Mouse (Mus musculus): ENCODE results near the gene Lhx8.

Lhx8 gene

GRCm38 (mm10) chr3:154321921-154322574 is 8.4 kb downstream of the Lhx8 start:
- no peak for DNase-seq

DNA sequence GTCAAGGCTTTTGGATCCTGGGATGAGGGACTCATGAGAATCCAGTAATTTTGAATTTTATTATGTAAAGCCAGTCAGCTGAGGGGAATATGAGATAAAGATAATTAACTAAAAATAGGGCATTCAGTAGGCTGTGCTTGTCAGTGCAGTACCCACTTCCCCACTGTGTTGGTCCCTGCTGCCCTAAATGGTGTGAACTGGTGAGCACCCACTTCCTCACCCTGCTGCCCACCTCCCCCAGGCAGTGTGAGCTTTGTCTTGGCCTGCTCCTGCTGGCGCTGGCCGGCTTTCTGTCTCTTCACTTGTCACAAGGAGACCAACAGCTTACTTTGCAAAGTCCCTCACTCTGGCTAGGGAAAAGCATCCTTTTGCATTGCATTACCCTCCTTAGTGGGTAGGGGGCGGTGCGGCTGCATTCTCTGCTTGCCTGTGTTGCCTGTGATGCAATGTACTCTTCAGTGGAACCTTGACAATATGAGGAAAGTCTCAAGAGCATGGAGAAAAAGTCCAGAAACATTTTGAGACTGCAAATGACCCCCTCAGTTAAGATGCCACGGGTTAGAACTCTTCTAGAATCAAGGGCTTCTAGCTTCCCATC is 12.7 kb downstream of the Lhx8 start:
- DNase-seq = peak; percentile 22

DNA sequence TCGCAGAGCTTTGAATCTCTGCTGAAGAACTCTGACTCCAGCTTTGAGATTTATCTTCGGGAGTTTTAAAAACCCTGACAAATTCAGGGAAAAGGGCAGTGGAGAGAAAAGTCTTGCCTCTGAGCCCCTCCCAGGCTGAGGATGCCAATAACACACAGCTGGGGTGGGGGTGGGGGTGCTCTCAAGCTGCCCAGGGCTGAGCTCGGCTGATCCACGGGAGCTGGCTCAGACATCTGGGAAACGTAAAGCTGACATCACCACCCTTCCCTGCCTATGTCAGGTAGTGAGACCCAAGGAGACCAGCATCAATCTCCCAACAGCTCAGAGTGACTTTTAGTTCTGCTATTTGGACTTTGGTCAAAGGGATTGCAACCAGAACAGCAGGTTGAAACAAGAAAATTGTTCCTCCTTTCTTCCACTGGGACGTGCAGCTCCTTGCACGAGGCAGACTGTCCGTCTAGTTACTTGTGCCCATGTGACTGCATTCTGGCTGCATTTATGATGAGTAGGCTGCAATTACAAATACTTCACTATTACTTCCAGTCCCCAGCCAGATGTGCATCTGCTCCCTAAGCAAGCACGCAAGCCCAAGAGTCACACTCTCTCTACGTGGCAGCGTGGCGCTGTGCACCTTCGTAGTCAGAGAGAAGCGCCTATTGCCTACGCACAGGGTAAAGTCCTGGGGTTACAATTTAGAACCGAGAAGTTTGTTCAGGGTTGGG is 25.1 kb downstream of the Lhx8 start:
- DNase-seq = no peak

DNA sequence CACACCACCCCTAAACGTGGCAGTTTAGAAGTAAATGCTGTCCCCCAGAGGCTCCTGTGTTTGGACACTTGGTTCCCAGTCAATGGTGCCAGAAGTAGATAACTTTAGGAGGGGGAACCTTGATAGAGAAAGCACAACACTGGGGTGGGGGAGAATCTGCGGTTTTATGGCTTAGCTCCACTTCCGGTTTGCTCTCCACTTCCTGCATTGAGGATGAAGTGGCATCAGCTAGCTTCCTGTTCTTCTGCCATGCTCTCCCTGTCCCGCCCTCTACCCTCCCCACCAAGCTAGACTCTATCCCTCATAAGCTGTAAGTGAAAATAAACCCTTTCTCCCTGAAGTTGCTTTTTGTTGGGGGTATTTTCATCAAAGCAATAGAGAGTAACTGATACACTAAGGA is 29.4 kb downstream of the Lhx8 start:
- no peak for DNase-seq

DNA sequence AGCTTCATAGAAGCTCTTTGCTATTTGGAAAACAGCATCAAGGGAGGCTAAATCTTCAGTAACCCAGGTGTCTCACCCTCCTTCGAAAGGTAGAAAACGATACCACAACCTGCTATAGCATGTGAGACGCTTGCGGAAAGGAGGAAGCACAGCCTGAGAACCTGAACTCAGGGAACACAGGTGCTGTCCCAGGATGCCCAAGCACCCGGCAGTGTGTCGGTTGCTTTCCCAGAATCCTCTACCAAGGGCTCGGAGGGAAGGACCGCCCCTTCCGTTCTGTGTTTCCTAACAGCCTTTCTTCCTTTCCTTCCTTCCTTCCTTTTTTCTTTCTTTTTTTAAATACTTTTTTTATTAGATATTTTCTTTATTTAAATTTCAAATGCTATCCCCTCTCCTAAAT is 30.5 kb downstream of the Lhx8 start:
- no peak for DNase-seq

- DNase-seq = no peak
Measured at GRCm38 (mm10) chr3:154298490-154298889, 32.0 kb downstream of the Lhx8 start.

GRCm38 (mm10) chr3:154297499-154297898 is 33.0 kb downstream of the Lhx8 start:
- DNase-seq = peak; percentile 11

- DNase-seq = no peak
Measured at GRCm38 (mm10) chr3:154294924-154295834, 35.3 kb downstream of the Lhx8 start.

GRCm38 (mm10) chr3:154293839-154294490 is 36.5 kb downstream of the Lhx8 start:
- no peak for DNase-seq

DNA sequence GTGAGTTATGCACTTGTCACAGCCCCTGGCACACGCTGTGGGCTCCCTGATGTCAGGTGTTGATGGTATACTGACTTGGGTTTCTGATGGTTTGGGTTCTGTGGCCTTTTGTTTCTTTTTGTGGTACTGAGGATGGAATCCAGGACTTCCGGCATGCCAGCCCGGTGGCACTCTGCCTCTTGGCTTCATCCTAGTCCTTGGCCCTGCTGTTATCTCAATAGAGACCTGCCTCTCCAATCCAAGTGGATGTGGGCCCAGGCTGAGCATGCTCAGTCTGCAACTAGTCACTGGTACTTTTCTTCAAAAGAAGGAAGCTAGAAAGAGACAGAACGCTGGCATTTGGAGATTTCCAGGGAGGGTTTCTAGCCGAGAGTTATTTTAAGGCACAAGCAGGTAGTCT is 38.3 kb downstream of the Lhx8 start:
- peak; percentile 15 for DNase-seq

DNA sequence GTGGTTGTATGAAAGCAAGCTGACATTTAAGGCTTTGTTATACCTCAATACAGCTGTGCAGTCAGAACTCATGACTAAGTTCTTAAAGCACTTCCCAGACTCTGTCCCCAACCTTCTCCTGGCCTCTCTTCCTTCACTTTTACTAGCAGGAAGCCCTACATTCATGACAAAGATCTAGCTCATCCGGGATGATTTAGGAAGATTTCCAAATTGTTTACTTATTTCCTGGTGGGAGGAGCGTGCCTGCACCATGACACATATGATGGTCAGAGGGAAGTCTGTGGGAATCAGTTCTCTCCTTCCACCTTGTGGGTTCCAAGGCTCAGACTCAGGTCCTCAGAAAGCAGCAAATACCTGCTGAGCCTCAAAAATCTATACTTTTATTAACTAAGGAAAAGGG is 40.1 kb downstream of the Lhx8 start:
- no peak for DNase-seq

DNA sequence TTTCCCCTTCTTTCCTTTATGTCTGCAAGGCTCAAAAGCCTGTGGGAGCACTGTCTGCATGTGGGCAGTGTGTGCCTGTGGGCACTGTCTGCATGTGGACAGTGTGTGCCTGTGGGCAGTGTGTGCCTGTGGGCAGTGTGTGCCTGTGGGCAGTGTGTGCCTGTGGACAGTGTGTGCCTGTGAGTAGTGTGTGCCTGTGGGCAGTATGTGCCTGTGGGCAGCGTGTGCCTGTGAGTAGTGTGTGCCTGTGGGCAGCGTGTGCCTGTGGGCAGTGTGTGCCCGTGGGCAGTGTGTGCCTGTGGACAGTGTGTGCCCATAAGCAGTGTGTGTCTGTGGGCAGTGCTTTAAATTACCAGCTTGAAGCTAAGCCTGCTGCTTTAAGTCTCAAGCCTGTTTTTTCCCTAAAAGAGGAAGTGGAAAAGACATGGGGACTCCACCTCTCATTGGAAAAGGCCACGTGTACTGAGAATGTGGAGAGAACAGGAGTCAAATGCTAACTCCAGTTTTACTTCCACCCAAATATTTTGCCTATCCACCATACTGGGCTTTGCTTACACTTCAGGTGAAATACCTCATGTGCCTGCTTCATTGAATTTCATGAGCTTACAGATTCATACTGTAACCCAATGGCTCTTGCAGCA is 41.9 kb downstream of the Lhx8 start:
- no peak for DNase-seq

GRCm38 (mm10) chr3:154287217-154287616 is 43.2 kb downstream of the Lhx8 start:
- no peak for DNase-seq

GRCm38 (mm10) chr3:154285351-154285750 is 45.1 kb downstream of the Lhx8 start:
- DNase-seq = no peak

DNA sequence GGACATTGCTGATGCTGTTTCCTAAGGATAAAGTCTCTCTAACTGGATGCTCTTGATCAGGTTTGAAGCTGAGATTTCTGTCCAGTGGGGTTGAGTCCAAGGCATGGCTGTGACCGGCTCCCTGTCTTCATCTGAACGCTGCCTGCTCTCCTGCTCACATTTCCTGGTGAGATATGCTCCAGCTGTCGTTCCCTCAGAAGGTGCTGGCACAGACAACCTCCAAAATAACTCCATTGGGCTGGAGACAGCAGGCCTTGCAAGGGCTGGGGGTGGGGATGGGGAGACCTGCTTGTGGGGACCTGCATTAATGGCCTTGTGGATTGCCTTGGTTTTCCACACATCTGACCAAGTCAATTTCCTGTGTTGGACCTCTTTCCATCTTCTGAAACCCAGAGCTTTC is 46.2 kb downstream of the Lhx8 start:
- no peak for DNase-seq

- no peak for DNase-seq
Measured at GRCm38 (mm10) chr3:154274681-154275080, 55.8 kb downstream of the Lhx8 start.

DNA sequence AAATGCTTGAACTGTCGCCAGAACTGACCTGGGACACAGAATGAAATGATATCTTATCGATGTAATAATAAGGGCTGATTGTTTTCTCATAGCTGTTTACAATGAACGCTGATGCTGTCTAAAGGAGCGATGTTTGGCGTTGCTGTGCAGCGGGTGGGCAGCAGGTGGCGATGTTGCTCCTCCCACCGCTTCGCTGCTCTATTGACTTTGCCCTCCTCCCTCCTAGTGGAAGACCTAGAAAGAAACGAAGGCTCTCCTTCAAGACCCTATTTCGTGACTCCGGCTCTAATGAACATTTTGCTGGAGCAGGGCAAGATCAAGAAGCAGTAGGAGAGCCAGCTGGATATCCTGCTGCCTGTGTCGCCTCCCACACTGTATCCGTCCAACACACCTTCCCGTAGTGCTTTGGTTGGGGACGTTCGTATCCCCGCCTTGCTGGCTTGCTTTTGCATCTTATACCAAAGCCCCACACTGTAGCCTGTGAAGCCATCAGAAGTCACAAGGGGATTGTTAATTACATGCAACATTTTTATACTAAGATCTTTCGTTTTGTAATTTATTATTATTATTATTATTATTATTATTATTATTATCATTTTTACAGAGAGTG is 60.6 kb downstream of the Lhx8 start:
- DNase-seq = peak; percentile 86

DNA sequence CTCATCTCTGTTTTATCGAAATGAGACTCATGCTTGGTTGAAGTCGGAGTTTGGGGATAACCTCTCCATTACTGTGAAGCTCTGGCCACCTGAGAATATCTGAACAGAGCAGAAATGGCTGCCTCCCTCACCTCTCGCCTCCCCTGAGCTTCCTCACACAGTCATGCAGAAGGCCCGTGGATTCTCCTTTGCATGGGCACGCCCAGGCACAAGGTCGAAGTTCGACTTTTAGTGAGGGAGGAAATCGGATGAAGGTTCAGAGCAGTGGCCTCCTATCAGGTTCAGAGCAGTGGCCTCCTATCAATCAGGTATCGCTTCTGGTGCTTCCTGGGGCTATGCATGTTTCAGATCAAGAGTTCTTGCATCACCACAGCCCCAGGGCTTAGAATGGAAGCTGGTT is 62.1 kb downstream of the Lhx8 start:
- no peak for DNase-seq

GRCm38 (mm10) chr3:154257312-154257711 is 73.1 kb downstream of the Lhx8 start:
- no peak for DNase-seq

Data from right cerebral cortex, postnatal 4 days (tissue).